Mouse (Mus musculus) limb, embryonic 11.5 days (tissue): ENCODE measurements around the gene Rnf126. TPM values are rescaled to one million over a fixed set of nuclear protein-coding genes. Genes with fewer than 3 reads are reported as not detected.

ENCODE experiments used
- ATAC-seq: fragments of 200-750 bp; cut with Nextera tagmentation; 2 replicates; pipeline ENCODE4 v1.8.0; 2017; ENCODE audit warnings: low read depth; ENCODE audit not compliant: insufficient number of reproducible peaks, low FRiP score, low TSS enrichment
- DNase-seq: peaks from one replicate; pipeline ENCODE4 v3.0.0-alpha.2; 2015; ENCODE audit warnings: low spot score
- H3K27ac ChIP-seq: fragments of 300-500 bp; sonication (generic); replicated peaks from 2 replicates; pipeline ENCODE4 v1.5.1; 2014; ENCODE audit warnings: low read depth, mild to moderate bottlenecking, low read length
- H3K27me3 ChIP-seq: fragments of 300-500 bp; sonication (generic); 2 replicates; pipeline ENCODE4 v1.6.1; 2014; ENCODE audit warnings: mild to moderate bottlenecking, low read length, mixed read lengths; ENCODE audit not compliant: control insufficient read depth, insufficient read depth
- H3K36me3 ChIP-seq: fragments of 300-500 bp; sonication (generic); 2 replicates; pipeline ENCODE4 v1.6.1; 2014; ENCODE audit warnings: mild to moderate bottlenecking, low read length, moderate library complexity, mixed read lengths; ENCODE audit not compliant: control insufficient read depth, insufficient read depth
- H3K4me1 ChIP-seq: fragments of 300-500 bp; sonication (generic); 2 replicates; pipeline ENCODE4 v1.6.1; 2014; ENCODE audit warnings: low read length, mixed read lengths; ENCODE audit not compliant: control insufficient read depth, insufficient read depth
- H3K4me2 ChIP-seq: fragments of 300-500 bp; sonication (generic); 2 replicates; pipeline ENCODE4 v1.6.1; 2014; ENCODE audit warnings: low read depth, mild to moderate bottlenecking, moderate library complexity; ENCODE audit not compliant: severe bottlenecking
- H3K4me3 ChIP-seq: fragments of 300-500 bp; sonication (generic); 2 replicates; pipeline ENCODE4 v1.5.1; 2014; ENCODE audit warnings: low read depth, low read length
- H3K9ac ChIP-seq: fragments of 300-500 bp; sonication (generic); 2 replicates; pipeline ENCODE4 v1.6.1; 2014; ENCODE audit warnings: mild to moderate bottlenecking, low read length
- H3K9me3 ChIP-seq: fragments of 300-500 bp; sonication (generic); 2 replicates; pipeline ENCODE4 v1.6.1; 2016; ENCODE audit warnings: low read length; ENCODE audit not compliant: control insufficient read depth
- WGBS: fragments of 180-500 bp; shearing (Covaris S2); extraction: QIAGEN DNeasy Blood & Tissue Kit; methylation state at CpG from one replicate; pipeline ENCODE4 v1.1.7; 2014; 5-methylcytosine and 5-hydroxymethylcytosine counted together
- polyA plus RNA-seq: library from polyadenylated mRNA; unstranded; fragments of >200 nt; fragmentation: Nextera tagmentation; extraction: Ambion mirVana; gene quantifications from 2 replicates; pipeline ENCODE4 v1.2.1, GENCODE M21; 2014

Rnf126 gene
- polyA plus RNA-seq, 1 experiment from 2014 or later = 112 TPM

DNA sequence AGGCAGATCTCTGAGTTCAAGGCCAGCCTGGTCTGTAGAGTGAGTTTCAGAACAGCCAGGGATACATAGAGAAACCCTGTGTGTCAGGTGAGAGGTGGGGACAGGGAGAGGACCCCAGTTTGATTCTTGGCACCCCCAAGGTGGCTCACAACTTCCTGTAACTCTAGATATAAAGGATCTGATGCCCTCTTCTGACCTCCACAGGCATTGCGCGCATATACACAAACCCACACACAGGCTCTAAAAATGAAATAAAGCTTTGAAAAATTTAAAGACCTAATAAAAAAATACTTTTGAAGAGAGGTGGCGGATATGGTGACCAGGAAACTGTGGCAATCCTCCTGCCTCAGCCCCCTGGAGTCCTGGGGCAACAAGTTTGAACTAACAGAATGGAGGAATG is 29.2 kb upstream of the Rnf126 start:
- Histone ChIP-seq H3K9ac (no peak overlapping the region), H3K4me2 (no peak overlapping the region), H3K27ac (no peak overlapping the region), H3K36me3 (no peaks in the 10 kb centered on the region), H3K9me3 (no peaks in the 10 kb centered on the region), H3K4me1 (peaks cover 15% of the 10 kb centered on the region), H3K4me3 (no peak overlapping the region), H3K27me3 (no peaks in the 10 kb centered on the region)
- no peak for DNase-seq
- WGBS = 92% methylated on average over 3 of the region's 3 CpGs
- no peak for ATAC-seq

DNA sequence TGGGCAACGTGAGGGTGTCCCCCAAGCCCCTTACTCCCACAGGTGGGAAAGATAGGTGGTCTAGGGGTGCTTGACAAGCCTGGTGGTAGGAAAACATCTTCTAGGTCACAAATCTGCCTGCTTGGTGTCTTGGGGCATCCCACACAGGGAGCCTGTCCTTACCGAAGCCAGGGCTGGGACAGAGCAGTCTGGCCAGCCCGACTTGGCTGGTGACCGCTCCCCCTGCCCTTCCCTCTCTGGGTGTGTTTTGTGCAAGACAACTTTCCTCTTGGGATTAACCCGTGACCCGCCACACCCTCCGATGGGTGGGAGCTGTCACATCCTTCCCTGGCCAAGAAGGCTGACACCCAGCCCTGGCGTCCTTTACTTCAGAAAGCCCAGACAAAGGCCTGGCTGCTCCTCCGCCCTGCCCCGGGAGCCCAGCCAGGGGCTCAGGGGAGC is 27.8 kb upstream of the Rnf126 start:
- WGBS = 7% methylated on average over 10 of the region's 10 CpGs
- peak overlapping the region; percentile 72; the same call in 1 of the 2 replicates for H3K27ac ChIP-seq
- no peaks in the 10 kb centered on the region for H3K27me3 ChIP-seq
- DNase-seq = peak; percentile 48
- H3K36me3 ChIP-seq = no peaks in the 10 kb centered on the region
- H3K4me1 ChIP-seq = peaks cover 15% of the 10 kb centered on the region
- peak overlapping the region; percentile 96 for H3K9ac ChIP-seq
- H3K4me2 ChIP-seq = peak overlapping the region; percentile 93
- H3K4me3 ChIP-seq = peak overlapping the region; percentile 93
- 0 out of 2 replicates have a peak, but pooled peaks have one; percentile 21 for ATAC-seq
- no peaks in the 10 kb centered on the region for H3K9me3 ChIP-seq

DNA sequence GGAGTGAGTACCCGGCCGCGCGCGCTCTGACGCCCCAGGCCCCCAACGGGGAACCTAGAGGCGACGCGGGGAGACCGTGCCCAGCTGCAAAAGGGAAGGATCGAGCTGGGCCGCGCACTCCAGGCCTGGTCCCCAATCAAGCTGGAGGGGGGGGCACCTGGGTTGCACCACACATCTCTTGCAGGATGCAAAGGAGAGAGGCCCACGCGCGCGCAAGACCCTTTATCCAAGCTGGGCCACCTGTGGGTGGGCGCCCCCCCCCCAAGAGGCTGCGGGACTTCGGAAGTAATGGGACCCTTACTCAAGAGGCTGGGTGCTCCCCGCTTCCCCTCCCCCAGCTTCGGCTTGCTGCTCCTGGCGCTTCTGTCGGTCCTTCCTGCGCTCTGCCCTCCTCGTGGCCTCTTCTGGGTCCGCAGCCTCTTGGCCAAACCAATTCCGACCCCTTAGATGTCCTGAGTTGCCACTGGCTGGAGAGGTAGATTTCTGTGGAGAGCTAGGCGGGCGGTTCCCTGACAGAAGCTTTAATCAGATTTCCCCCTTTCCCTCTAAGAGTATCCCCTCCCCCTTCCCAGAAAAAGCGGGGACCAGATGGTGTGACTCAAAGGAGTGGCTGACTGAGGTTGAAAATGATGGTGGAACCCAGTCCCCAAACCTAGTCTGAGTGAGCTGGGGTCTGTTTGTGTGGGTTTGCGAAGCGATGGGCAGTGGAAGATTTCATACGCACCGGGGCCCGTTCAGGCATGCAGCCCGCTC is 27.2 kb upstream of the Rnf126 start:
- DNase-seq = peak; percentile 68
- peak overlapping the region; percentile 96 for H3K9ac ChIP-seq
- no peaks in the 10 kb centered on the region for H3K36me3 ChIP-seq
- H3K4me3 ChIP-seq = peak overlapping the region; percentile 93
- H3K27ac ChIP-seq = peak overlapping the region; percentile 72
- peaks cover 15% of the 10 kb centered on the region for H3K4me1 ChIP-seq
- H3K4me2 ChIP-seq = peak overlapping the region; percentile 93
- WGBS = 3% methylated on average over 38 of the region's 38 CpGs
- H3K27me3 ChIP-seq = no peaks in the 10 kb centered on the region
- ATAC-seq = no peak
- H3K9me3 ChIP-seq = no peaks in the 10 kb centered on the region

DNA sequence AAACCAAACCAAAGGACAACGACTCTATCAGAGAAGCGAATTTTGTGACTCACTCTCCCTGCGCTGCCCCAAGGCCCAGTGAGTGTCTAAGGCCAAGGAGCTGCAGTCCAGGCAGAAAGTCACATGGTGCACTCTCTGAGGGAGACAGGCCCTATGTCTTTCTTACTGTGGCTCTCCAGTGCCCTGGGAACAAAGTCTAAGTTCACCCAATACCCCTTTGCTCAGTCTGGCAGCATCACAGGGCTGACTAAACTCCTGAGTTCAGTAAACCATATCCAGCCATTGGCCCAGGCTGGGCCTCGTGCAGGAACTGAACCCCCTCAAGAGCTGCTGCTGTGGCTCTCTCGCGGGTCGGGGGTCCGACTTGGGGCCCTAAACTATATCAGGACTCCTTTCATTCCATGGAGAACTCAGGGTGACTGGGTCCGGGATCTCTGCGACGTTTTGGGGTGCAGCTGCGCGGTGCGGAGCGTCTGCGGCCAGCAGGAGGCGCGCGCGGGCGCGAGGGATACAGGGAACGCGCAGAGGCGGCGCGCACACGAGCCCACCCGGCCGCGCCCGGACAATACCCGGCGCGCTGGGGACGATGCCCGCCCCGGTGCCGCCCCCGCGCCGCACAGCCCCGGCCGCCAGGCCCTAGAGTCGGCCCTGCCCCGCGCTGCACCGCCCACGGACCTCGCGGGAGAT is 26.4 kb upstream of the Rnf126 start, which contains the start of gene Palm:
TSS of gene Palm (plus strand) at position 522 of the 687 bp plus-strand sequence.
- no peaks in the 10 kb centered on the region for H3K36me3 ChIP-seq
- peak; percentile 55; the same call in 1 of the 2 replicates for ATAC-seq
- peak; percentile 84 for DNase-seq
- H3K27ac ChIP-seq = peak within 1 kb of the TSS; percentile 72
- H3K9ac ChIP-seq = peak within 1 kb of the TSS; percentile 96
- peak within 1 kb of the TSS; percentile 93 for H3K4me2 ChIP-seq
- 6% methylated on average over 48 of the region's 51 CpGs for WGBS
- peaks cover 17% of the 10 kb centered on the region for H3K4me1 ChIP-seq
- peak within 1 kb of the TSS; percentile 93 for H3K4me3 ChIP-seq
- no peaks in the 10 kb centered on the region for H3K9me3 ChIP-seq
- H3K27me3 ChIP-seq = no peaks in the 10 kb centered on the region

DNA sequence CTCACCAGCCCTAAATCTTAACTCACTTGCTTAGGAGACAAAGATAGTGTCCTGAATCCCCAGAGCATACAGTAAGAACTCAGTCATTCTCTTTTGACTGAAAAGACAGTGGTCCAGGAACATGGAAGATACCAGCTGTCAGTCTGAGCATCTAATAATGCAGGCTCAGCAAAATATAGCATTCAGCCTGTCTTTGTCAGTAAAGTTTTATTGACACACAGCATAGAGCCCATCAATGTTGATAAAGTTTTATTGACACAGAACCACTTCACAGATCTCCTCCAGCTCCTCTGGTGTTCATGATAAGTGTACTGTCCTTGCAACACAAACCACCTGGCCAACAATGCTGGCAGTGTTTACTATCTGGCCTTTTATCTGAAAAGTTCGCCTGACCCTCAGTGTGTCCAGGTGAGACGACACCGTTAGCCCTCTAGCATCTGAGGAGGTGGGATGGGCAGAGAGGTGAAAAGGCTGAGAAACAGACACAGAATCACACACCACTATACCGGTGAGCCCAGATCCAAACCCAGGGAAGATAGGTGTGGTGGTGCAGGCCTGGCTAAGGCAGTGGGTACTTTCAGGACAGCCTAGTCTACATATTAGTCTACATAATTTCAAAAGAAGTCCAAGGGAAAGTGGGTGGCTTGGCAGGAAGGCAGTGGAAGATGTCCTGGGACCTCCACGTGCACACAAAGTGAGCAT is 25.7 kb upstream of the Rnf126 start:
- H3K27ac ChIP-seq = no peak overlapping the region
- no peak overlapping the region for H3K4me3 ChIP-seq

DNA sequence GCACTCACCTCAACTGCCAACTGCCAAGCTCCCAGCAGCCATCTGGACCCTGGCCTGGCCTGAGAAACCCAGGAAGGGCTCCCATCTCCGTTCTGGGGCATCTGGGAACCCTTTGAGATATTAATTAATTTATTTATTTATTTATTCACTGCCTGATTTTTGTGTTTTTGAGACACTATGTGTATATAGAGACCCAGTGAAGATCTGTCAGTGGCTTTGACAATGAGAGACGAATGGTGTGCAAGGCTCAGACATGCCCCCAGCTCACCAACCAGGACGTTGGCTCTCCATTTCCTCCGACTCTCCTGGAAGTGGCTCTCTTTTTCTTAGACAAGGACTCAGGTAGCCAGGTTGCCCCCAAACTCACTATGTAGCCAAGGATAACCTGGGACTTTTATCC is 24.1 kb upstream of the Rnf126 start, which contains the start of gene Prss57:
TSS of gene Prss57 (minus strand) at position 101 of the 400 bp plus-strand sequence.
- DNase-seq (no peak), ATAC-seq (no peak)
- Histone ChIP-seq H3K9ac (no peak within 1 kb of the TSS), H3K4me3 (no peak within 1 kb of the TSS), H3K27me3 (no peaks in the 10 kb centered on the region), H3K4me2 (no peak within 1 kb of the TSS), H3K36me3 (no peaks in the 10 kb centered on the region), H3K27ac (no peak within 1 kb of the TSS), H3K4me1 (peaks cover 13% of the 10 kb centered on the region), H3K9me3 (no peaks in the 10 kb centered on the region)
- 80% methylated on average over 4 of the region's 4 CpGs for WGBS

More for the DNA sequence above, 25.7 kb upstream of the Rnf126 start:
- DNase-seq (no peak), ATAC-seq (no peak)
- 84% methylated on average over 5 of the region's 5 CpGs for WGBS
- Histone ChIP-seq H3K4me2 (no peak overlapping the region), H3K36me3 (no peaks in the 10 kb centered on the region), H3K4me1 (peaks cover 17% of the 10 kb centered on the region), H3K27me3 (no peaks in the 10 kb centered on the region), H3K9me3 (no peaks in the 10 kb centered on the region), H3K9ac (no peak overlapping the region)

DNA sequence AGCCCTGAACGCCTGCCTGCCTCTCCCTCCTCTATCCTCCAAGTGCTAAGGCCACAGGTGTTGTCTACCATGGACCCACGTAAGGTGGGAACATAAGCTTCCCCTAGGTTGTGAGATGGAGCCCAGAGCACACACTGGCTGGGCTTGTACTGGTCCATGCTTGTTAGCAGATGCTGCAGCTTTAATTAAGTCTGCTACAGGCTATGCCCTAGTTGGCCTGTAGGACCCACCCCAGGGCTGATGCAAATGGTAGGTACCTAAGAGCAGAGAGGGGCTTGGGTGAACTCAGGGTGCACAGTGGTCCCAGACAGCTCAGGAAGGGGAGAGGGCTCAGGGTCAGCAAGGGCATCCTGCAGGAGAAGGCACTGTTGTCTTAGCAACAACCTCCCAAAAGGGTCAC is 22.8 kb upstream of the Rnf126 start:
- no peak for ATAC-seq
- no peak for DNase-seq
- H3K36me3 ChIP-seq = no peaks in the 10 kb centered on the region
- no peak overlapping the region for H3K4me2 ChIP-seq
- 0 out of 2 replicates have a peak, but pooled peaks cover 1% of the 10 kb centered on the region for H3K27me3 ChIP-seq
- H3K27ac ChIP-seq = no peak overlapping the region
- WGBS = 43% methylated on average over 2 of the region's 2 CpGs
- no peak overlapping the region for H3K9ac ChIP-seq
- no peak overlapping the region for H3K4me3 ChIP-seq
- H3K9me3 ChIP-seq = no peaks in the 10 kb centered on the region
- peaks cover 8% of the 10 kb centered on the region for H3K4me1 ChIP-seq
